Mouse (Mus musculus) embryonic facial prominence, embryonic 12.5 days (tissue): Measurements from ENCODE around the gene Gpc3. TPM values are rescaled to one million over a fixed set of nuclear protein-coding genes. Genes with fewer than 3 reads are reported as not detected.

Experiments used
- ATAC-seq: fragments of 200-750 bp; cut with Nextera tagmentation; 2 replicates; pipeline ENCODE4 v1.8.0; 2017; ENCODE audit not compliant: insufficient number of reproducible peaks, insufficient read depth, low FRiP score, low TSS enrichment
- H3K27ac ChIP-seq: fragments of 300-500 bp; sonication (generic); 2 replicates; pipeline ENCODE4 v1.5.1; 2016; ENCODE audit warnings: mild to moderate bottlenecking
- H3K27me3 ChIP-seq: fragments of 300-500 bp; sonication (generic); 2 replicates; pipeline ENCODE4 v1.6.1; 2016; ENCODE audit warnings: mild to moderate bottlenecking, moderate library complexity
- H3K36me3 ChIP-seq: fragments of 300-500 bp; sonication (generic); 2 replicates; pipeline ENCODE4 v1.6.1; 2016; ENCODE audit warnings: mild to moderate bottlenecking
- H3K4me1 ChIP-seq: fragments of 300-500 bp; sonication (generic); 2 replicates; pipeline ENCODE4 v1.6.1; 2016
- H3K4me2 ChIP-seq: fragments of 300-500 bp; sonication (generic); replicated peaks from 2 replicates; pipeline ENCODE4 v1.6.1; 2016; ENCODE audit warnings: mild to moderate bottlenecking, moderate library complexity
- H3K4me3 ChIP-seq: fragments of 300-500 bp; sonication (generic); 2 replicates; pipeline ENCODE4 v1.5.1; 2016; ENCODE audit warnings: mild to moderate bottlenecking
- H3K9ac ChIP-seq: fragments of 300-500 bp; sonication (generic); 2 replicates; pipeline ENCODE4 v1.6.1; 2016; ENCODE audit warnings: mild to moderate bottlenecking, moderate library complexity
- H3K9me3 ChIP-seq: fragments of 300-500 bp; sonication (generic); 2 replicates; pipeline ENCODE4 v1.6.1; 2016; ENCODE audit warnings: mild to moderate bottlenecking, moderate library complexity
- WGBS: fragments of 180-500 bp; shearing (Covaris S2); methylation state at CpG from one replicate; pipeline ENCODE4 v1.1.7; 2016; 5-methylcytosine and 5-hydroxymethylcytosine counted together
- polyA plus RNA-seq: library from polyadenylated mRNA; unstranded; fragments of >200 nt; fragmentation: Nextera tagmentation; extraction: Ambion mirVana; gene quantifications from 2 replicates; pipeline ENCODE4 v1.2.1, GENCODE M21; 2016

The Gpc3 gene
- polyA plus RNA-seq, 1 experiment from 2014 or later, result 863 TPM

DNA sequence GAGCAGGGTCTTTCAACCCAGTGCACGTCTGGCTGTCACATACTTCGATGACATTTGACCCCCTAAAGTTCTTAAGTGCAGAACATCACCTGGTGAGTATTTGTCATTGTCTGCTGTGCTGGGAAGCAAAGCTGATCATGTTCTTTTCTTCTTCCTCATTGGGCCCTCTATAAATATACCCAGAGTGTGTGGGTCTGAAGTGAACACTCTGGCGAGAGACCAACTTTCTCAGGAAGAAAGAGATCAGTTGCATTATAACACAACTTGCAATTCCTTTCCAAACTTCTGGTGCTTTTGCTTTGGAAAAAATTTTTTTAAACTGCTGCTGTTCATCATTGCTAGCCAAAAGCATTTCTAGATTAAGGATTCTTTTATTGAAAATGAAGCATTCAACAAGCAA lies 269.7 kb downstream of the Gpc3 start:
- no peak for ATAC-seq
- no peak overlapping the region for H3K4me3 ChIP-seq
- H3K4me1 ChIP-seq, result no peaks in the 10 kb centered on the region
- H3K27ac ChIP-seq, result no peak overlapping the region
- H3K36me3 ChIP-seq, result no peaks in the 10 kb centered on the region
- no peak overlapping the region for H3K9ac ChIP-seq
- no peak overlapping the region for H3K4me2 ChIP-seq
- 63% methylated on average over 3 of the region's 3 CpGs for WGBS
- H3K27me3 ChIP-seq, result no peaks in the 10 kb centered on the region
- H3K9me3 ChIP-seq, result no peaks in the 10 kb centered on the region

DNA sequence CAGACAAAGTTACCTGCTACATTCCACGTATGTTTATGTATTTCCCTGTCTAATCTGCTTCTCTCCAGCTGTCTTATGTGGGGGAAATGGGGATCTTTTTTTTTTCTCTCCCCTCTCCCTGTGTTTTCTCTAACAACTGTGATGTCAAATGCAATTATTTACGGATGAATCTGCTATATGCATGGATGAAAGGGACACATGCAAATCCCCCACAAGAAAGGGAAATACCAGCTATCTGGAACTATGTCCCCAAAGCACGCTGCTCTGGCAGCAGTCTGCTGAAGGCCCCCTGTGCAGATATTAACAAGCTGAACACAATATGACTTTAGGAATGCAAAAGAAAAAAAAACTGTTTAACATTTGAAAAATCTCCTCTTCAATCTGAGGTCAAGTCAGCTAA lies 273.5 kb downstream of the Gpc3 start:
- no peaks in the 10 kb centered on the region for H3K36me3 ChIP-seq
- 32% methylated on average over 3 of the region's 3 CpGs for WGBS
- H3K9ac ChIP-seq, result no peak overlapping the region

DNA sequence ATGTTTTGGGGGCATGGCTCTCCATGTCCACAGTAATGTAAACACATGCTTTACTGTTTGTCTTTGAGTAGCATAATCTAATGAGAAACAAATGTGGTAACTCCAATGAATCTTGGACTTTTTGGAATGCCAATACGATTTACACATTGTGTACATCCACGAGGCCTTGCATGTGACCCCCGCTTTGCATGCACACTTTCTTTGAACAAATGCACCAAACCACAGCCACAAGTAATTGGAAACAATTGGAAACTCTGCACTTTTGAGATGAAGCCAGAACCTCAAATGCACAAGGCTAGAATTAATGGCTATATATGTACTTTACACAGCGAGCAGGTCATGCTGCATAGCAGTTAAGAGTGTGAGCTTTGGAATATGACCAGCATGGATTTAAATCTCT lies 292.0 kb downstream of the Gpc3 start:
- Histone ChIP-seq H3K9ac (no peak overlapping the region), H3K36me3 (no peaks in the 10 kb centered on the region), H3K27ac (no peak overlapping the region), H3K4me1 (no peaks in the 10 kb centered on the region), H3K4me2 (no peak overlapping the region), H3K4me3 (no peak overlapping the region), H3K27me3 (no peaks in the 10 kb centered on the region), H3K9me3 (no peaks in the 10 kb centered on the region)
- no peak for ATAC-seq
- 58% methylated on average over 4 of the region's 4 CpGs for WGBS

More for the DNA sequence above, 273.5 kb downstream of the Gpc3 start:
- Histone ChIP-seq H3K4me1 (no peaks in the 10 kb centered on the region), H3K27me3 (no peaks in the 10 kb centered on the region), H3K27ac (no peak overlapping the region), H3K9me3 (no peaks in the 10 kb centered on the region), H3K4me3 (no peak overlapping the region), H3K4me2 (no peak overlapping the region)
- no peak for ATAC-seq

DNA sequence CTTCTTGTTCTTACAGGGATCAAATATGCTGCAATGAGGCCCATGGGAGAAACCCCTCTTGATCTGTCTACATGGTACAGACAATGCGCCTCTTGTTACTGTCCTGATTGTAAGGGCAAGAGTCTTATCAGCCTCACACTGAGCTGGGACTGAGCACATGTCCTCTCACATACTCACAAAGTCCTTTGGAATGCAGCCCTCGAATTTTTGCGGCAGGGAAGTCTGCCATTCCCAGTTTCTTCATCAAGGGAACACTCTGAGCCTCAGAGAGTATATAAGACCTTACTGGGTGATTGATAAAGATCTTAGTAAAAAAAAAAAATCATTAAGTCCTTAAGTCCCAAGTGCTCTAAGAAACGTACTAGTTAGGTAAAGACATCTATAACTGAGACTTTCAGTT lies 293.1 kb downstream of the Gpc3 start:
- no peak for ATAC-seq
- no peaks in the 10 kb centered on the region for H3K4me1 ChIP-seq
- no peak overlapping the region for H3K27ac ChIP-seq
- no peaks in the 10 kb centered on the region for H3K36me3 ChIP-seq
- H3K9ac ChIP-seq, result no peak overlapping the region
- H3K9me3 ChIP-seq, result no peaks in the 10 kb centered on the region
- no peaks in the 10 kb centered on the region for H3K27me3 ChIP-seq
- no peak overlapping the region for H3K4me2 ChIP-seq
- 60% methylated on average over 4 of the region's 4 CpGs for WGBS
- no peak overlapping the region for H3K4me3 ChIP-seq

DNA sequence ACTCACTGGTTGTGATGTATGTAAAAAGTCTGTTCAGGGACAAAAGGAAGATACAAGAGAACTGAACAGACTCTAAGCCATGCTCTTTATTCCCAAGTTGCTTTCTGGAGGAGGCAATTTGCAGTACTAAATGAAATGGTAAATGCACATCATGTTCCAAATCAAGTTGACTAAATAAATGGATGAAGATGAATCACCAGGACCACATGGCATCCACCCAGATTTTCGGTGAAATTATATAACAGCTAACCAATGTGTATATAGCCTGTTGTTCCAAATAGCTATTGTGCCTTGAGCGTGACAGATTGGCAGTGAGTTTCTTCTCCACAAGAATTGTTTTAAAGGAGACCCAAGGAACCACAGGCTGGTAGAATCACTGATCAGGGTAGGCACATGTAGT lies 302.8 kb downstream of the Gpc3 start:
- Histone ChIP-seq H3K4me3 (no peak overlapping the region), H3K9ac (no peak overlapping the region), H3K4me2 (no peak overlapping the region), H3K36me3 (no peaks in the 10 kb centered on the region), H3K27ac (no peak overlapping the region), H3K27me3 (no peaks in the 10 kb centered on the region), H3K4me1 (no peaks in the 10 kb centered on the region), H3K9me3 (no peaks in the 10 kb centered on the region)
- no peak for ATAC-seq
- WGBS, result 86% methylated on average over 2 of the region's 2 CpGs

DNA sequence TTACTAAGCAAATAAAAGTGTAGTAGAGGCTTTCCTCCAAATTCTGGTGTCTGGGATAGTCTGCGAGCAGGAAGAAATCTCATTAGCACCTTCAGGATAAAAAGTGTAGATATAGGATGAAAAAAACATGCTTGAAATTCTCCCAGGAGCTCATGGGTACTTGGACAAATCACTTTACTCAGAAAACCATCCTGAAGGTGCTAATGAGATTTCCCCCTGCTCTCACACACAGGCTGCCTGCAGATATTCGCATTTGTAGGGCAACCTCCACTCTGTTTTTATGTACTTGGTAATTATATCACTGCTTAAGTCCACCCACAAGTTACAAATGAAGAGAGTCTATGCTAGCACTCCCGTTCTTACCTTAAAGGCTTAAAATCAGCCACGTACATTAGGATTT lies 308.5 kb downstream of the Gpc3 start:
- Histone ChIP-seq H3K9ac (no peak overlapping the region), H3K27ac (no peak overlapping the region), H3K4me2 (no peak overlapping the region), H3K27me3 (no peaks in the 10 kb centered on the region), H3K4me3 (no peak overlapping the region), H3K4me1 (no peaks in the 10 kb centered on the region), H3K36me3 (no peaks in the 10 kb centered on the region), H3K9me3 (no peaks in the 10 kb centered on the region)
- WGBS, result 78% methylated on average over 4 of the region's 4 CpGs
- ATAC-seq, result no peak

DNA sequence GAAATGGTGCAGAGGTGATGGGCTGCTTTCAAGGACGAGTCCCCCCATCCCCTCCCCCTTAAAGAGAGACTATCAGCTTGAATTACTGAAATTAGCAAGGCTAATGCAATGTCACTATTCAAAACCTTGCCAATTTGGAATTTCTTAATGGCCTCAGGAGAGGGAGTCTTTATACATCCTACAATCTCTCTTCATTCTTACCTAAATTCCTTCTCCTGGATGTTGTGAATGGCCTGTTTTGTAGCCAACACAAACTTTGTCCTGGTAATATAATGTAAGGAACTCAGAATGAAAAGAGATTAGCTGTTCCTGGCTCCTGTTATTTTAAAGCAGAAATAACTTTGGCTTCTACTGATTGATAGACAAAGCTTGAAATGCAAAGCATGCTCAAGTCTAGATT lies 325.0 kb downstream of the Gpc3 start:
- H3K4me3 ChIP-seq, result no peak overlapping the region
- H3K36me3 ChIP-seq, result no peaks in the 10 kb centered on the region
- WGBS, result 55% methylated on average over 1 of the region's 1 CpGs
- H3K27me3 ChIP-seq, result no peaks in the 10 kb centered on the region
- H3K27ac ChIP-seq, result no peak overlapping the region
- H3K9me3 ChIP-seq, result no peaks in the 10 kb centered on the region
- no peaks in the 10 kb centered on the region for H3K4me1 ChIP-seq
- no peak overlapping the region for H3K4me2 ChIP-seq
- ATAC-seq, result no peak
- H3K9ac ChIP-seq, result no peak overlapping the region

DNA sequence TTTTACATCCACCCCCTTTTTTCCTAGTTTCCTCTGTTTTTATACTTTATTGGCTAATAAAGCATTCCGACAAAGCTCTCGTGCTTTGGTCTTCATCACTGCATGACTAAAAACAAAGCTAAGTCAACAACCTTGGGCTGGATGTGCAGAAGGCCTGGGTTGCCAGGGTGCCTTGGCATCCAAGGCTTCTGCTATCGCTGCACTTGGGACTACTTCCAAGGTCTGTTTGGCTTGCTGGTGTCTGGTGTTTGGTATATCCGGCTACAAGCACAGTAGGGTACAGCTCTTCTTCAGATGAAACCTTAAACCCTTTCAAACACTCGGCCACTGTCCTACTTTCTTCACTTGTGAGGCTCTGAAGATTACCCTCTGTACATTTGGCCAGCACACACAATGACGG lies 325.8 kb downstream of the Gpc3 start:
- 76% methylated on average over 6 of the region's 6 CpGs for WGBS
- H3K4me1 ChIP-seq, result no peaks in the 10 kb centered on the region
- ATAC-seq, result no peak
- H3K27ac ChIP-seq, result no peak overlapping the region
- H3K27me3 ChIP-seq, result no peaks in the 10 kb centered on the region
- no peaks in the 10 kb centered on the region for H3K36me3 ChIP-seq
- no peak overlapping the region for H3K9ac ChIP-seq
- H3K4me3 ChIP-seq, result no peak overlapping the region
- H3K9me3 ChIP-seq, result no peaks in the 10 kb centered on the region
- H3K4me2 ChIP-seq, result no peak overlapping the region

DNA sequence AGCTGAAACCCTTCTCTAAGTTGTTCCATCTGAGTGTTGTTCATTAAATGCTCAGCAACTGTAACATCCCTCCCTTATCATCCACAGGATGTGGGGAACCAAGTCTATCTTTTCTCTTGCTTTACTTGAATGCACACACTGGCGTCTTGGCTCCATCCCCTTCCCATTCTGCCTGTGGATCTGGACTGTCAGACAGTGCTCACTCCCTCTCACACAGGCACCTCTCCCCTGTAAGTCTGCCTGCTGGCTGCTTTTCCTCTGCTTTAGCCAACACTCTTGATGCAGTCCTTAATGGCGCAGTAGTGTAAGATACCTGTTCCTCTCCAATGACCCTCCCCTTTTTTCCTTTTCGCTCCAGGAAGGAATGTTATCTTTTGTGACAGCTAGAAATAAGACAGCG lies 331.7 kb downstream of the Gpc3 start:
- Histone ChIP-seq H3K27ac (no peak overlapping the region), H3K27me3 (no peaks in the 10 kb centered on the region), H3K4me1 (no peaks in the 10 kb centered on the region), H3K36me3 (no peaks in the 10 kb centered on the region), H3K9ac (no peak overlapping the region), H3K4me2 (no peak overlapping the region), H3K4me3 (no peak overlapping the region), H3K9me3 (no peaks in the 10 kb centered on the region)
- 77% methylated on average over 4 of the region's 4 CpGs for WGBS
- no peak for ATAC-seq

DNA sequence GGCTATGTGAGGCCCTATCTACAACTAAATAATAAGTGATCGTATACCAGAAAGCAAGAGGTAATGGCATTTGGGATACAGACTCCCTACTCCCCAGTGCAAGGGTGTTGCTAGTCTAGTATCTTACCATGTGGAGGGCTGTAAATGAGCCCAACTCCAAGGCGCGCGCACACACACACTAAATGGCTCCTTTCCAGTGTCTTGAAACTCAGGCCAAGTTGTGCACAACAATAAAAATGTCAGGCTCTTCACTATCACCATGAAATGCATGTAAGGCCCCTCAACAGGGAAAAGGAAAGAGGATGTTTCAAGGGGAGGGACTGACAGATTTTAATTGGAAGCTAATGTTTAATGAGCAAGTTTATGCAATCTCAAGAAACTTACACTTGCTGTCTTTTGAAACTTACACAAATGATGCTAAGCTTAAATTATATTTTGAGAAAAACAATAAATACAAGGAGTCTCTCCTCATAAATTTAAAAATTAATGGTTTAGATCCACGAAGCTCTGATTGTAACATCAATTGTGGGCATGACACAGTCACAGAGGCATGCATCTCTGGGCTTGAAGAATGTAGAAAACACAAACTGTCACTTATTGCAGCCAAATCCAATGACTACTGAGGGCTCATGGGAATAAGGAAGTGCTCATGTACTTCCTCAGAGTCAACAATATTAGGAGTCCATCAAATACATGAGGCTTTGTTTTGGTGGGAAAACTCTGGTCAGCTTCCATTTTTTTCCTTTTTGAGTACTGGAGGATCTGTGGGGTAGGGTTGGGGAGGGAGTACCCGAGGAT lies 332.4 kb downstream of the Gpc3 start:
- no peak overlapping the region for H3K4me2 ChIP-seq
- H3K9me3 ChIP-seq, result no peaks in the 10 kb centered on the region
- ATAC-seq, result no peak
- H3K27me3 ChIP-seq, result no peaks in the 10 kb centered on the region
- no peaks in the 10 kb centered on the region for H3K36me3 ChIP-seq
- no peaks in the 10 kb centered on the region for H3K4me1 ChIP-seq
- no peak overlapping the region for H3K4me3 ChIP-seq
- no peak overlapping the region for H3K27ac ChIP-seq
- H3K9ac ChIP-seq, result no peak overlapping the region
- WGBS, result 89% methylated on average over 6 of the region's 6 CpGs

DNA sequence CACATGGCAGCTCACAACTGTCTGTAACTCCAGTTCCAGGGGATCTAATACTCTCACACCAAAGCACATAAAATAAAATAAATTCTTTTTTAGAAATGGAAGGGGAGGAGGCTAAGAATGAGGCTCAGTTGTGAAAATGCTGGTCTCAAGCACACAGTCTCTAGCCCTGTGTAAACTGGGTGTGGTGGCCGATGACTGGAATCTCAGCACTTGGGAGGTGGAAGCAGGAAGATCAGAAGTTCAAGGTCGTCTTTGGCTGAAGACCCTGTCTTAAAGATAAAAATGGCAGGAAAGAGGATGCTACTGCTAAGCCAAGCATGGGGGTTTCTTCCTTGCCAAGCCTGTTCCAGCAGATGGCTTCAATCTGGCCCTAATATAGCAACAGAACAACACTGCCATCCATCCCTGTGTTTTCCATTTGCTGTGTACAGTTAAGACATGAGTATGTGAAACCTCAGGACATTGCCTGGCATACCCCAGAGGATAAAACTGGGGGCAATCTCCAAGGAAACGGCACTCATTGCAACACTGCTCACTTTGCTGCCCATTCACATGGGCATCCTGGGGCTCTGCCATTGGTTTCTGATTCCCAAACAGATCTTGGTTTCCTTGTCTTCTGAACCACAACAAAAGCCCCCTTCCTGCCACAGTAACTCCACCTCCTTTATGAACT lies 334.9 kb downstream of the Gpc3 start:
- H3K27ac ChIP-seq, result no peak overlapping the region
- WGBS, result 64% methylated on average over 3 of the region's 3 CpGs
- no peak overlapping the region for H3K4me2 ChIP-seq
- no peaks in the 10 kb centered on the region for H3K27me3 ChIP-seq
- H3K4me1 ChIP-seq, result no peaks in the 10 kb centered on the region
- H3K36me3 ChIP-seq, result no peaks in the 10 kb centered on the region
- no peak for ATAC-seq
- H3K9me3 ChIP-seq, result no peaks in the 10 kb centered on the region
- H3K4me3 ChIP-seq, result no peak overlapping the region
- no peak overlapping the region for H3K9ac ChIP-seq

DNA sequence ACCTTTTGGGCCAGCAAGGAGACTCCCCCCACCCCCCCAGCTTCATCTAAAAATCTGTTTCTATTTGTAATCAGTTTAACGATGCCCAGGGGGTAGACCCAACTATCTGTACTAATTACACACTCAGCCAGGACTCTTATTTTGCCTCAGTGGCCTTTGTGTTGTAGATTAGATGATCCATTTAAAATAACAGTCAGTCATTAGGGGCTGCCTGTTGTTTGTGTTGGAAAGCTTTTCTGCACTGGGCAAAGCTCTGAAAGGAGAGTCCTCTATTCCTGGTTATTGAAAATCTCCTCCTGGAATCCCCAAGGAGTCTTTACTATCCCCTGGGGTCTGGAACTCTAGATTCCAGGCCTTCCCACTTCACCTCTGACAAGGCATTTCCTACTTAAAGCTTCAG lies 336.2 kb downstream of the Gpc3 start:
- WGBS, result 27% methylated on average over 1 of the region's 1 CpGs
- no peak overlapping the region for H3K9ac ChIP-seq
- no peak overlapping the region for H3K27ac ChIP-seq
- no peaks in the 10 kb centered on the region for H3K27me3 ChIP-seq
- no peaks in the 10 kb centered on the region for H3K36me3 ChIP-seq
- no peak overlapping the region for H3K4me2 ChIP-seq
- no peaks in the 10 kb centered on the region for H3K4me1 ChIP-seq
- H3K4me3 ChIP-seq, result no peak overlapping the region
- no peaks in the 10 kb centered on the region for H3K9me3 ChIP-seq
- no peak for ATAC-seq
